Mouse (Mus musculus) thymus, adult 2 months (tissue): Measurements from ENCODE around the gene Acss2.

ENCODE experiments used
- CTCF ChIP-seq: fragments of 200-500 bp; IDR thresholded peaks from 2 replicates; pipeline ENCODE4 v1.5.1; 2012; ENCODE audit warnings: mild to moderate bottlenecking, control low read depth, low read length, moderate library complexity, borderline replicate concordance; ENCODE audit not compliant: control insufficient read depth, poor library complexity, insufficient read depth; ENCODE audit errors: extremely low read depth
- POLR2A ChIP-seq: fragments of 200-500 bp; IDR thresholded peaks from 2 replicates; pipeline ENCODE4 v1.6.1; 2012; ENCODE audit warnings: mild to moderate bottlenecking, low read length, control low read depth, moderate library complexity; ENCODE audit not compliant: control insufficient read depth, poor library complexity, insufficient read depth; ENCODE audit errors: extremely low read depth

DNA sequence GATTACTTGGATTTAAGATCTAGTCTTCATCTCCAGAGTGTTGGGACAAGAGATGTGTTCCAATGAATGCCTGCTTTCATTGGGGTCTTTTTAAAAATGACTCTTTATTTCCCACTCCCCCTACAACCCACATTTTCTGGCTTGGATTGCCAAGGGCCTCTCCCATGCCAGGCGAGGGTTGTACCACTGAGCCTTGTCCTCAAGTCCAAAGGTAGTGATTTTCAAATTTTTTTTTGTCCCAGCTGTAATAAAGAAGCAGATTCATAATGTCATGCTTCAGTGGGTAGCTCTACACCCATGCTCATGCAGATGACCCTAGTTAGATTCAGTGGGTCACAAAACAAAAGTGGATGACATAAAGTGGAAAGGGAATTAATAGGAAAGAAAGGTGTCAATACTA lies 29.2 kb downstream of the Acss2 start:
- TF ChIP-seq CTCF (no peak), POLR2A (no peak)
